Mouse (Mus musculus): ENCODE measurements at regions not wholly inside any gene's neighbourhood (a gene's known extent, or its start where the extent isn't known, plus 50 kb on each side); places are given as distances from the start of the nearest gene placed in this dataset.

- Histone ChIP-seq H3K9me3 (ENCODE audit: low read depth, low read length) (no peaks in the 10 kb centered on the region), H3K4me1 (ENCODE audit: insufficient read depth) (no peaks in the 10 kb centered on the region), H3K36me3 (ENCODE audit: insufficient read depth) (no peaks in the 10 kb centered on the region), H3K27ac (ENCODE audit: low read depth) (no peak overlapping the region), H3K4me2 (no peak overlapping the region), H3K9ac (no peak overlapping the region), H3K27me3 (ENCODE audit: insufficient read depth, low read length) (no peaks in the 10 kb centered on the region), H3K4me3 (ENCODE audit: low read depth, low read length) (no peak overlapping the region)
- no peak for TF ChIP-seq CTCF (IDR thresholded peaks at IDR 0.05; ENCODE audit: low read depth)
- no peak for DNase-seq
- ATAC-seq (ENCODE audit: insufficient read depth), result no peak
- WGBS, result 89% methylated on average over 5 of the region's 5 CpGs
These were observed 323.5 kb upstream of the Adamts9 start for GRCm38 (mm10) chr6:93266826-93267225.

- no peak overlapping the region for H3K9ac ChIP-seq
- H3K4me3 ChIP-seq (ENCODE audit: low read depth, low read length), result no peak overlapping the region
- no peaks in the 10 kb centered on the region for H3K9me3 ChIP-seq (ENCODE audit: low read depth, low read length)
- no peak overlapping the region for H3K27ac ChIP-seq (ENCODE audit: low read depth)
- 92% methylated on average over 2 of the region's 2 CpGs for WGBS
- DNase-seq (no peak), ATAC-seq (ENCODE audit: insufficient read depth) (no peak)
- H3K4me1 ChIP-seq (ENCODE audit: insufficient read depth), result no peaks in the 10 kb centered on the region
- TF ChIP-seq CTCF (IDR thresholded peaks at IDR 0.05; ENCODE audit: low read depth), result no peak
- H3K27me3 ChIP-seq (ENCODE audit: insufficient read depth, low read length), result no peaks in the 10 kb centered on the region
- no peak overlapping the region for H3K4me2 ChIP-seq
- H3K36me3 ChIP-seq (ENCODE audit: insufficient read depth), result no peaks in the 10 kb centered on the region
These were observed 321.9 kb upstream of the Adamts9 start for GRCm38 (mm10) chr6:93265164-93265563.

- Histone ChIP-seq H3K4me1 (ENCODE audit: insufficient read depth) (no peaks in the 10 kb centered on the region), H3K9me3 (ENCODE audit: low read depth, low read length) (no peaks in the 10 kb centered on the region), H3K36me3 (ENCODE audit: insufficient read depth) (no peaks in the 10 kb centered on the region), H3K4me2 (no peak overlapping the region), H3K27me3 (ENCODE audit: insufficient read depth, low read length) (no peaks in the 10 kb centered on the region), H3K4me3 (ENCODE audit: low read depth, low read length) (no peak overlapping the region), H3K9ac (no peak overlapping the region), H3K27ac (ENCODE audit: low read depth) (no peak overlapping the region)
- no peak for ATAC-seq (ENCODE audit: insufficient read depth)
- WGBS, result 70% methylated on average over 4 of the region's 4 CpGs
- DNase-seq, result no peak
- TF ChIP-seq CTCF (IDR thresholded peaks at IDR 0.05; ENCODE audit: low read depth), result no peak
These were observed 317.5 kb upstream of the Adamts9 start for GRCm38 (mm10) chr6:93260827-93261226.

GRCm38 (mm10) chr6:93257130-93257841, 314.0 kb upstream of the Adamts9 start:
- ATAC-seq (ENCODE audit: insufficient read depth), result peak; percentile 65
- no peak for TF ChIP-seq CTCF (IDR thresholded peaks at IDR 0.05; ENCODE audit: low read depth)
- H3K27ac ChIP-seq (ENCODE audit: low read depth), result peak overlapping the region; percentile 54

GRCm38 (mm10) chr6:93253746-93254145, 310.5 kb upstream of the Adamts9 start:
- H3K4me2 ChIP-seq, result no peak overlapping the region
- peak; percentile 38 for DNase-seq

More at GRCm38 (mm10) chr6:93257130-93257841, 314.0 kb upstream of the Adamts9 start:
- Histone ChIP-seq H3K4me3 (ENCODE audit: low read depth, low read length) (no peak overlapping the region), H3K27me3 (ENCODE audit: insufficient read depth, low read length) (no peaks in the 10 kb centered on the region), H3K9me3 (ENCODE audit: low read depth, low read length) (no peaks in the 10 kb centered on the region), H3K4me1 (ENCODE audit: insufficient read depth) (0 out of 2 replicates have a peak, but pooled peaks cover 7% of the 10 kb centered on the region), H3K4me2 (no peak overlapping the region), H3K9ac (no peak overlapping the region), H3K36me3 (ENCODE audit: insufficient read depth) (no peaks in the 10 kb centered on the region)
- WGBS, result 46% methylated on average over 5 of the region's 5 CpGs
- DNase-seq, result peak; percentile 33

GRCm38 (mm10) chr6:93248973-93249372, 305.7 kb upstream of the Adamts9 start:
- Histone ChIP-seq H3K9ac (no peak overlapping the region), H3K27ac (ENCODE audit: low read depth) (no peak overlapping the region), H3K27me3 (ENCODE audit: insufficient read depth, low read length) (no peaks in the 10 kb centered on the region), H3K9me3 (ENCODE audit: low read depth, low read length) (no peaks in the 10 kb centered on the region), H3K36me3 (ENCODE audit: insufficient read depth) (no peaks in the 10 kb centered on the region), H3K4me1 (ENCODE audit: insufficient read depth) (0 out of 2 replicates have a peak, but pooled peaks cover 7% of the 10 kb centered on the region), H3K4me2 (no peak overlapping the region), H3K4me3 (ENCODE audit: low read depth, low read length) (no peak overlapping the region)
- no peak for TF ChIP-seq CTCF (IDR thresholded peaks at IDR 0.05; ENCODE audit: low read depth)
- no peak for DNase-seq
- 89% methylated on average over 4 of the region's 4 CpGs for WGBS
- no peak for ATAC-seq (ENCODE audit: insufficient read depth)

More at GRCm38 (mm10) chr6:93253746-93254145, 310.5 kb upstream of the Adamts9 start:
- 50% methylated on average over 7 of the region's 7 CpGs for WGBS
- no peak overlapping the region for H3K9ac ChIP-seq
- H3K36me3 ChIP-seq (ENCODE audit: insufficient read depth), result no peaks in the 10 kb centered on the region
- H3K27me3 ChIP-seq (ENCODE audit: insufficient read depth, low read length), result no peaks in the 10 kb centered on the region
- no peak overlapping the region for H3K4me3 ChIP-seq (ENCODE audit: low read depth, low read length)
- 0 out of 2 replicates have a peak, but pooled peaks cover 7% of the 10 kb centered on the region for H3K4me1 ChIP-seq (ENCODE audit: insufficient read depth)
- H3K27ac ChIP-seq (ENCODE audit: low read depth), result no peak overlapping the region
- ATAC-seq (ENCODE audit: insufficient read depth), result no peak
- H3K9me3 ChIP-seq (ENCODE audit: low read depth, low read length), result no peaks in the 10 kb centered on the region
- no peak for TF ChIP-seq CTCF (IDR thresholded peaks at IDR 0.05; ENCODE audit: low read depth)

GRCm38 (mm10) chr6:93246498-93247242, 303.4 kb upstream of the Adamts9 start:
- peak; percentile 50 for DNase-seq
- WGBS, result 58% methylated on average over 6 of the region's 6 CpGs
- Histone ChIP-seq H3K9me3 (ENCODE audit: low read depth, low read length) (no peaks in the 10 kb centered on the region), H3K4me3 (ENCODE audit: low read depth, low read length) (no peak overlapping the region), H3K9ac (no peak overlapping the region), H3K4me1 (ENCODE audit: insufficient read depth) (no peaks in the 10 kb centered on the region), H3K27me3 (ENCODE audit: insufficient read depth, low read length) (no peaks in the 10 kb centered on the region), H3K36me3 (ENCODE audit: insufficient read depth) (no peaks in the 10 kb centered on the region), H3K27ac (ENCODE audit: low read depth) (no peak overlapping the region), H3K4me2 (no peak overlapping the region)
- TF ChIP-seq CTCF (IDR thresholded peaks at IDR 0.05; ENCODE audit: low read depth), result no peak
- ATAC-seq (ENCODE audit: insufficient read depth), result no peak

Data from lung, embryonic 14.5 days (tissue).